Comparison of ENCODE assay signal across 9 mouse cellular contexts in the genomic region with DNA sequence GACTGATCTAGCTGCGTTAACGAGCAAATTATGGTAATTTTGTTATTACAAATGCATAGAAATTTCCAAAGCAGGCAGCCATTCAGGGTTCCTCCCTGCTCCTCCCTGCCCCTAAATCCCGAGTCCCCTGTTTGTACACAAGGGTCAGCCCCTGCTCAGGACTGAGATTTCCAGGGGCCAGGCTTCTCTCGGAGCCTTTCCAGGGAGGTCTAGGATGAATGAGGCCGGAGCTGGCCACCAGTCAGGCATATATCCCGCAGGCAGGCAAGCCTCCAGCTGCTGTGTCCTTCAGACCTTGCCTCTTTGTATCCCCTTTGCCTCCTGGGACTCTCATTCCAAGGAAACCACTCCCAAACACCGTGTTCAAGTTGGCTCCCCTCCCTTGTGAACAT.
DNase-seq lines count a peak whose midpoint lies in the region; ATAC-seq lines count a peak whose summit lies in the region.
"Had no signal": no experiment of that assay in that cellular context is flagged by ENCODE, and none has a peak within 500 bp of the region (broad histone marks: within the 10 kb centered on the region; RNA-seq: fewer than 3 reads in every experiment).

No protein-coding gene starts in this region.

- no peaks in the 10 kb centered on the region; the same call in 1 of the 2 replicates for H3K4me1 ChIP-seq in liver, embryonic 12.5 days
- H3K4me1 ChIP-seq in forebrain, embryonic 16.5 days (replicated peaks; ENCODE audit: control insufficient read depth, insufficient read depth, low read length) = peaks cover 20% of the 10 kb centered on the region
- peaks cover 11% of the 10 kb centered on the region for H3K4me1 ChIP-seq in limb, embryonic 13.5 days
- H3K4me1 ChIP-seq in stomach, embryonic 15.5 days = peaks cover 5% of the 10 kb centered on the region; the same call in 1 of the 2 replicates

- H3K27me3 ChIP-seq in liver, embryonic 12.5 days (replicated peaks) = peaks cover 61% of the 10 kb centered on the region
- peaks cover 8% of the 10 kb centered on the region for H3K27me3 ChIP-seq in forebrain, embryonic 16.5 days (replicated peaks; ENCODE audit: control insufficient read depth, insufficient read depth, low read length)
- H3K27me3 ChIP-seq in limb, embryonic 13.5 days = peaks cover 54% of the 10 kb centered on the region
- no peaks in the 10 kb centered on the region; the same call in 1 of the 2 replicates for H3K27me3 ChIP-seq in stomach, embryonic 15.5 days (replicated peaks)

- H3K36me3 ChIP-seq in liver, embryonic 12.5 days = no peaks in the 10 kb centered on the region
- no peaks in the 10 kb centered on the region for H3K36me3 ChIP-seq in forebrain, embryonic 16.5 days (ENCODE audit: control insufficient read depth, insufficient read depth)
- no peaks in the 10 kb centered on the region for H3K36me3 ChIP-seq in limb, embryonic 13.5 days
- no peaks in the 10 kb centered on the region for H3K36me3 ChIP-seq in stomach, embryonic 15.5 days

- H3K4me3 ChIP-seq in liver, embryonic 12.5 days = peak overlapping the region; percentile 25; the same call in 1 of the 2 replicates
- peak overlapping the region; percentile 41 for H3K4me3 ChIP-seq in forebrain, embryonic 16.5 days (replicated peaks; ENCODE audit: low read length)
- H3K4me3 ChIP-seq in limb, embryonic 13.5 days = peak overlapping the region; percentile 43
- H3K4me3 ChIP-seq in stomach, embryonic 15.5 days (replicated peaks) = no peak overlapping the region; the same call in 1 of the 2 replicates

- peak overlapping the region; percentile 61 for H3K4me2 ChIP-seq in liver, embryonic 12.5 days
- H3K4me2 ChIP-seq in forebrain, embryonic 16.5 days (ENCODE audit: low read length) = peak overlapping the region; percentile 57
- peak overlapping the region; percentile 83 for H3K4me2 ChIP-seq in limb, embryonic 13.5 days (replicated peaks)
- peak overlapping the region; percentile 74; the same call in 1 of the 2 replicates for H3K4me2 ChIP-seq in stomach, embryonic 15.5 days

- 21% methylated on average over 7 of the region's 7 CpGs for WGBS in liver, embryonic 12.5 days (ENCODE audit: insufficient replicate concordance)
- under 1% methylated on average over 7 of the region's 7 CpGs for WGBS in forebrain, embryonic 16.5 days
- WGBS in limb, embryonic 13.5 days = 4% methylated on average over 7 of the region's 7 CpGs
- WGBS in stomach, embryonic 15.5 days = 13% methylated on average over 7 of the region's 7 CpGs

- ATAC-seq in liver, embryonic 12.5 days = no peak
- ATAC-seq in forebrain, embryonic 16.5 days = no peak
- ATAC-seq in limb, embryonic 13.5 days (ENCODE audit: low FRiP score, low read depth) = no peak
- ATAC-seq in stomach, embryonic 15.5 days (ENCODE audit: insufficient read depth, low FRiP score, low read depth) = no peak
- no peak for ATAC-seq in inflammation-experienced regulatory T-cells, adult 6 months

- H3K9me3 ChIP-seq in liver, embryonic 12.5 days (replicated peaks) = no peaks in the 10 kb centered on the region; the same call in 1 of the 2 replicates
- H3K9me3 ChIP-seq in forebrain, embryonic 16.5 days (ENCODE audit: control insufficient read depth, low read length) = no peaks in the 10 kb centered on the region
- no peaks in the 10 kb centered on the region for H3K9me3 ChIP-seq in limb, embryonic 13.5 days
- no peaks in the 10 kb centered on the region for H3K9me3 ChIP-seq in stomach, embryonic 15.5 days

- no peak overlapping the region for H3K27ac ChIP-seq in liver, embryonic 12.5 days
- peak overlapping the region; percentile 76 for H3K27ac ChIP-seq in forebrain, embryonic 16.5 days (ENCODE audit: low read length)
- H3K27ac ChIP-seq in limb, embryonic 13.5 days = no peak overlapping the region
- no peak overlapping the region for H3K27ac ChIP-seq in stomach, embryonic 15.5 days

- H3K9ac ChIP-seq in liver, embryonic 12.5 days = no peak overlapping the region
- H3K9ac ChIP-seq in forebrain, embryonic 16.5 days (replicated peaks; ENCODE audit: low read depth, low read length) = peak overlapping the region; percentile 10; the same call in 1 of the 2 replicates
- peak overlapping the region; percentile 31; the same call in 1 of the 2 replicates for H3K9ac ChIP-seq in limb, embryonic 13.5 days
- no peak overlapping the region for H3K9ac ChIP-seq in stomach, embryonic 15.5 days

- no peak for DNase-seq in liver
- no peak for DNase-seq in urinary bladder, adult 18-20 months (ENCODE audit: low spot score in 2 of 2)
- DNase-seq: kidney, adult 11 months; lung, postnatal 14 days had no signal

Comparison
In these comparisons a context has a peak if more than half of its experiments do, and no peak if none do; other contexts are left out.
1. H3K9ac ChIP-seq: peak in forebrain, embryonic 16.5 days (single experiment) and limb, embryonic 13.5 days (single experiment); none in liver, embryonic 12.5 days (single experiment) and stomach, embryonic 15.5 days (single experiment).
2. Peak in every context shown above with its lines, with median percentiles within 50 percentile points of each other: H3K4me2 ChIP-seq.